Mouse (Mus musculus): Measurements from ENCODE around the gene Dnajb12.
"Not testable (repeated sequence)": the region's sequence is repeated elsewhere in the genome, so short reads cannot be mapped to it uniquely, and the experiment has no call there.

Gene Dnajb12

GRCm38 (mm10) chr10:59870038-59870437, 9.3 kb upstream of the Dnajb12 start:
- DNase-seq (ENCODE audit: extremely low read depth, low read depth) = no peak

DNA sequence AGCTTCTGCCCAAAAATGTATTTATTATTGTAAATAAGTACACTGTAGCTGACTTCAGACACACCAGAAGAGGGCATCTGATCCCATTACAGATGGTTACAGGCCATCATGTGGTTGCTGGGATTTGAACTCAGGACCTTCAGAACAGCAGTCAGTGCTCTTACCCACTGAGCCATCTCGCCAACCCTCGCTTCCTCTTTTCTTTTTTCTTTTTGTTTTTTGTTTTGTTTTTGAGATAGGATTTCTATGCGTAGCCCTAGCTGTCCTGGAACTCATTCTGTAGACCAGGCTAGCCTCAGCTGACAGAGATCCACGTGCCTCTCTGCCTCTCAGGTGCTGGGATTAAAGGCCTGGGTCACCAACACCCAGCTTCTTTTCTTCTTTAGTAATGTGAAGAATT, 6.7 kb upstream of the Dnajb12 start:
- DNase-seq (ENCODE audit: extremely low read depth, low read depth) = not testable (repeated sequence)

DNA sequence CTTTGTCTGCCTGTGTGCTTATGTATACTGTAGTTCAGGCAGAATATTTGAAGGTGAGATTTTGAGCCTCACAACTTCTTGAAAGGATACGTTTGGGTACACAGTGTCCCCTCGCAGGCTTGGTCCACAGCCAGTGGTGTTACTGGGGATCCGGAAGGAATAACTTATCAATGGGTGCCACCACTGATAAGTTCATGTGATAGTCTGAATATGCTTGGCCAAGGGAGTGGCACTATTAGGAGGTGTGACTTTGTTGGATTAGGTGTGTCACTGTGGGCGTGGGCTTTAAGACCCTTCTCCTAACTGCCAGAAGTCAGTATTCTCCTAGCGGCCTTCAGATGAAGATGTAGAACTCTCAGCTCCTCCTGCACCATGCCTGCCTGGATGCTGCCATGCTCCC, 6.2 kb upstream of the Dnajb12 start:
- DNase-seq (ENCODE audit: extremely low read depth, low read depth) = peak; percentile 43

- peak; percentile 89 for DNase-seq (ENCODE audit: extremely low read depth, low read depth)
Measured at GRCm38 (mm10) chr10:59873613-59874012, 5.7 kb upstream of the Dnajb12 start.

- peak; percentile 68 for DNase-seq (ENCODE audit: extremely low read depth, low read depth)
Measured at GRCm38 (mm10) chr10:59875396-59875795, 4.0 kb upstream of the Dnajb12 start.

DNA sequence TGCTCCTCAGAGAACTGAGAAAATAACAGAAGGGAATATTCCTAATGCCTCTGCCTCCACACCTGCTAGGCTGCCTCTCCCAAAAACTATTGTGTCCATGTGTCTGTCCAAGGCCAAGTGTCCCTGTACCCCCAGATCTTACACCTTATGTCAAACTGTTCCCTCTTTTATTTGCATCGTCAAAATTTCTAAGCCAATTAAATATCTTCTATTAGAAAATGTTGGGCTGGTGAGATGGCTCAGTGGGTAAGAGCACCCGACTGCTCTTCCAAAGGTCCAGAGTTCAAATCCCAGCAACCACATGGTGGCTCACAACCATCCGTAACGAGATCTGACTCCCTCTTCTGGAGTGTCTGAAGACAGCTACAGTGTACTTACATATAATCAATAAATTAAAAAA, 2.7 kb upstream of the Dnajb12 start:
- DNase-seq (ENCODE audit: extremely low read depth, low read depth) = not testable (repeated sequence)

- DNase-seq (ENCODE audit: extremely low read depth, low read depth) = no peak
Measured at GRCm38 (mm10) chr10:59877421-59878117, 1.8 kb upstream of the Dnajb12 start.

DNA sequence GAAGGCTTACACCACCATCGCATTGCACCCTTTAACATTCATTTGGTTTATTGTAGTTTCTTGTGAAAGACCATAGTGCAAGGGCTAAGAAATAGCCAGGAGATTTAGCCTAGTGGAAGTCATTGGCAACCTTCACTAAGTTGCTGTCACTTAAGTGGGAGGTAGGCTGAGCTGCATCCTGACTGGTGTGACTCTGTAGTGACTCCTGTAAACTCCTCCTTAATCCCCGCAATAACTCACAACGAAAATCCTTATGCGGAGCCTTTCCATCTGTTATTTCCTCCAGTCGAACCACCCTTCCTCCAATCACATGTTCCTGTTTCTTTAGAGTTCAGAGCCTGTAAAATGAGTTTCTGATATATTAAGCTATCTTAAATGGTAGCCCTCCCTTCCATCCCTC, 533 bp upstream of the Dnajb12 start:
- DNase-seq (ENCODE audit: extremely low read depth, low read depth) = peak; percentile 80

DNA sequence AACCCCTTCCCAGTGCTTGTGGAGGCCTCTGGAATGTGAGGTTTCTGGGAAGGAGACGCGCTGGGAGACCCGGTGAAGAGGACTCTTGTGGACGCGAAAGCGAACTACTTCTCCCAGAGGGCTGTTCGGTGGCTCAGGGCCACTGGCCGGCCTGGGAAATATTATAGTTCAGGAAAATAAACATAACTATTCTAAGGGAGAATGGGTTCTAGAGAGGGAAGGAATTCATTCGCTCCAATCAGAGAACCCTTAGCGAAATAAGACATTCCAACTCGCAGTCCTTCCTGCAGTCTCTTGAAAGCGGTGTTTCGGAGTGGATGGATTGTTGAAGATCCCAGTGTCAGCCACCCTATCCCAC, 652 bp downstream of the Dnajb12 start:
- no peak for DNase-seq (ENCODE audit: extremely low read depth, low read depth)

DNA sequence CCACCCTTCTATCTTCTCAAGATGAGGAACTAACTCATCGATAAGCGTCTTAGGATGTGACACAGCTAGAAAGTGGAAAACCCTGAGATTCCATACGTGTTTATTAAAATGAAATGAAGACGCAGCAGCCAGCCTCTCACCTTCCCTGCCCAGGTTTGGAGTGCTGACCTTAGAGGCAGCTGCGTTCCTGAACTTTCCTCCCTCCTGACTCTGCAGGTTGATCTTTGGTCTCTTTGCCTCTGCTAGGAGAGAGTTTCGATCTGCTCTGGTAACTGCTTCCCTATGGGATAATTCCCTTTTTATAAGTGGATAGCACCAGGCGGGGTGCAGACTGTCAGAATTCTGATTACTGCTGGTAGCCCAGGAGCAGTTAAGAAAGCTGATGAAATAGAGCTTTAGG, 1.5 kb downstream of the Dnajb12 start:
- no peak for DNase-seq (ENCODE audit: extremely low read depth, low read depth)

GRCm38 (mm10) chr10:59884327-59885173, 5.2 kb downstream of the Dnajb12 start:
- DNase-seq (ENCODE audit: extremely low read depth, low read depth) = no peak

DNA sequence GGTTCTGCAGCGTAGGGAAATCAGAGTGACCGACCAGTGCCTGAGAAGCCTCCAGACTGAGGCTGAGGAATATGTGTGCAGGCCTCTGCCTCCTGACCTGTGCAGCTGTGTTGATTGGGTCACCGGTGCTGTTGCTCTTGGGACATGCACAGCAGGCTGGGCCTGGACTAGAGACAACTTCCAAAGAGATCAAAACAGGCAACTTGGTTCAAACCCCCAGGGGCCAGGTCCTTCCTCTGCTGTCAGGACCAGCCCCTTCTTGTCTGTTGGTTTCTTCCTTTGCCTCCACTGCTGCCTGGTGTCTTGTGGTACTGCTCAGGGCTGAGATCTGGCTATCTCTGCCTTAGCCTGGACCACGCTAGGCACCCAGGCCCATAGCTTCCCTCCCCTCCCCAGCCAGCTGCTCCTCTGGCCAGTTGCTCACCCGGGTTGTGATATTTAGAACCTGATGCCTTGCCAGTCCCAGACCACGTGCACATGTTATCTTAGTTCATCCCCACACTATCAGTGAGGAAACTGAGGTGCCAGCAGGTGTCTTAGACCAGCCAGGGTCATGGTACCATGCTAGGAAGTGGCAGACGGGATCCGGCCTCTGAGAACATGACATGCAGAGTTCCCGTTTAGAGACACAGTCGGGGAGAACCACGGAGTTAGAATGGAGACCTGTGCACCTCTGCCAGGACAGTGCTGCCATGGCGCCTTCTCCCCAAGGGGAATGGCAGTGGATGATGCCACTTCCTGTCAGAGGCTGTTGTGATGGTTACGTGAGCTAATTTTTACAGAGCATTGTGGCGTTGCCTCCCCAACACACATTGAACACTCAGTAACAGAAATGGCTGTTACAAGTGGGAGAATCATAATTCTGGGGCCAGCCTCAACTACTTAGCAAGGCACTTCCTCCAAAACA, 6.1 kb downstream of the Dnajb12 start:
- DNase-seq (ENCODE audit: extremely low read depth, low read depth) = no peak

DNA sequence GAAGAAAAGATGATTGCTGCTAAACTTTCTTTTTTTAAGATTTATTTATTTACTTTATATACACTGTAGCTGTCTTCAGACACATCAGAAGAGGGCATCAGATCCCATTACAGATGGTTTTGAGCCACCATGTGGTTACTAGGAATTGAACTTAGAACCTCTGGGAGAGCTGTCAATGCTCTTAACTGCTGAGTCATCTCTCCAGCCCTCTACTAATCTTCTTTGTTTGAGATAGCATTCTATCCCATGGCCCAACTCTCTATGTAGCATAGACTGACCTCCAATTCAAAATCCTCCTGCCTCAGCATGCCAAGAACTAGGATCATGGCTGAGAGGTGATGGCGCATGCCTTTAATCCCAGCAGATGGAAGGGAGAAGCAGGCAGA, 6.7 kb downstream of the Dnajb12 start:
- DNase-seq (ENCODE audit: extremely low read depth, low read depth) = no peak

DNA sequence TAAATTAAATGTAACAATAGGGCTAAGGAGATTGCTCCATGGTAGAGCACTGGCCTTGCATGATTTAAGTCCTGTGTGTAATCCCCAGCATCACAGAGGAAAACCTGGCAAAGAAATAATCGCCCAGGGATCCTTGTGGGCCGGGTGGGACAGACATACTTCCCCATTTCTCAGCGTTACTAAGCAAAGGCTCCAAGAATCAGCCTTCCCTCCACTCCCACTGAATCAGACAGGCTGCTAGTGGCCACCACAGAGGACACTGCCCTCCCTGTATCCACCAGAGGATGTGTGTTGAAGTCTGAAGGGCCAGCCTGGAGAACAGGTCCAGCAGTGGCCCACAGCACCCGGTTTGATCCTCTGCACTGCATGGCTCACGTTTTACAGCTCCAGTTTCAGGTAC, 8.1 kb downstream of the Dnajb12 start:
- DNase-seq (ENCODE audit: extremely low read depth, low read depth) = no peak

GRCm38 (mm10) chr10:59889339-59889738, 10.0 kb downstream of the Dnajb12 start:
- no peak for DNase-seq (ENCODE audit: extremely low read depth, low read depth)

DNA sequence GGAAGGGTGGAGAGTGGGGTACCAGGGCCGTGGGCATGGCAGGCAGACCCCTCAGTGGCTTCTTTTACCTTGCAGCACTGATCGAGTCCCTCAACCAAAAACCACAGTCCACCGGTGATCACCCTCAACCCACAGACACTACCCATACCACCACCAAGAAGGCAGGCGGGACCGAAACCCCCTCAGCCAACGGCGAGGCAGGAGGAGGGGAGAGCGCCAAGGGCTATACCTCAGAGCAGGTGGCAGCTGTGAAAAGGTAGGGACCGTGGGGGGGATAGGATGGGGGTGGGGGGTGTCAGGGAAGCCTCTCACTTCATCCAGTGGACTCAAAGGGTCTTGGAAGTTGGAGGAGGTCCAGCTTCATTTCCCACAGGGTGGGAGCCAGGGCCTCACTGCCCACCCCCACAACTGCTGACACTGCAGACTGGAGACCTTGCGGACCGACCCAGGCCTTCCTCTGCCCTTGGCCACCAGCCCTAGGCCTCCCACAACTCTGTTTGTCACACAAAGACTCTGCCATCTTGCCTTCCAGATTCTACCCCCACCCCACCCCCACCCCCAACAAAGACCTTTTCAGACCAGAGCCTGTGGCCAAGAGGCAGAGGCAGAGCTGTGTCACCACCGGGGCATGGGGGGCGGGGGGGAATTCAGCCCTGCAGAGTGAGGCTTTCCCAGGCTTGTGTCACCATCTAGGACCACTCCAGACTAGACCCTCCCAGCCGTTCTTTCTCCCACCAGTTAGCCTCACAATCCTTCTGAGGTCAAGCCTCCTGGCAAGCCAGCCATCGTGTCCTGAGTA, 10.8 kb downstream of the Dnajb12 start:
- no peak for DNase-seq (ENCODE audit: extremely low read depth, low read depth)

DNA sequence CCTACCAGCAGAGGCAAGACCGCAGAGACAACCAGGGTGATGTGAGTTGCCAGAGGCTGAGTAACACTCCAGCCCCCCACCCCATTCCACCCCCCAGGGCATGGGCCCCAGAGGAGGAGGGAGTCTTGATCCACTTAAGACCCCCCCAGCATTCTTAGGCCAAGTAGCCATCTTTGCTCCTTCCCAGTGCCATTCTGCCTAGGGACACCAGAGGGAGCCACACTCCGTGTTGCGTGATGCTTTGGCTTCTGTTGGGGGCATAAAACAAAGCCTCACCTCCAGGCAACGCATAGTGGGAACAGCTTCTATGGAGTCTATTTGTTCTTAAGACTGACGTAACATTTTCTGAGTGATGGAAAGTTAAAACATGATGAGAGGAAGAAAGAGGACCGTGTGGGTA, 13.6 kb downstream of the Dnajb12 start:
- no peak for DNase-seq (ENCODE audit: extremely low read depth, low read depth)

DNA sequence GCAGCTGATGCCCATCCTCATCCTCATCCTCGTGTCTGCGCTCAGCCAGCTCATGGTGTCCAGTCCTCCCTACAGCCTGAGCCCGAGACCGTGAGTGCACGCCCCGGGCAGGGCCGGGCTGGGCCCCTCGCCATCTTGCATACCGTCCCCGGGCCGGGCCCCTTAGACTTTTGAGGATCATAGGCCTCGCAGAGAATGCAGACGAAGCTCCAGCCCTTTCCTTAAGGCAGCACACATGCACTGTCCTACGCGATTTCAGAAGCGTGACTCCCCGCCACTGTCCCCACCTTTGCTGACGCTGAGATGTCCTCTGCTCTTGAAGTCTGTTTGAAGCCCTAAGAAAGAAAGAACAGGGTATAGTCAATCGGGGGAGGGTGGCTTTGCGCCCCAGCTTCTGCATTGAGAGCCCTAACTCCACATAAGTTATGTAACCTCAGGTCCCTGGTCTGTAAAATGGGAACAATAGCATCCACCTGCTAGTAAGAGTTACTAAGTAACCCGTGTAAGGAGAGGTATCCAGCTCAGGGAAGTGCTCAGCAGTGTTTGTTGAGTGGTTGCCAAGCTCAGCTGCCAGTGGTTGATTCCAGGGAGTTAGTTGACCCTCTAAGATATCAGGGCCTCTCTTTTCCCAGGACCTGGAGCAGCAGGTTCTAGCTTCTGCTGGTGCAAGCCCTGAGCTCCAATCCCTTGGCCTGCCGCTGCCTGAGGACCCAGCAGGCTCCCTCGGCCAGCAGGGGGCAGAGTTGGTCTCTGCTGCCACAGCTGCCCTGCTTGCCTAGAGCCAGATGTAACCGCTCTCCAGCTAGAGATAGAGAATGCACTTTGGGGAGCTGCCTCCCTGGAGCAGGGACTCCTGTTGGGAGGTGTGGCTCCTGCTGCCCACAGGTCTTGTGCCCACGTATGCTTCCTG, 15.2 kb downstream of the Dnajb12 start:
- DNase-seq (ENCODE audit: extremely low read depth, low read depth) = no peak

- no peak for DNase-seq (ENCODE audit: extremely low read depth, low read depth)
Measured at GRCm38 (mm10) chr10:59895460-59896186, 16.3 kb downstream of the Dnajb12 start.
